Mouse (Mus musculus): Measurements from ENCODE around the gene Satb1. TPM values are rescaled to one million over a fixed set of nuclear protein-coding genes. Genes with fewer than 3 reads are reported as not detected.

The Satb1 gene
- total RNA-seq, 1 experiment from 2014 or later = 21.2 TPM

GRCm38 (mm10) chr17:51777813-51778212 lies 55.3 kb downstream of the Satb1 start:
- DNase-seq = peak; percentile 48

GRCm38 (mm10) chr17:51775070-51775881 lies 57.8 kb downstream of the Satb1 start:
- DNase-seq = no peak

DNA sequence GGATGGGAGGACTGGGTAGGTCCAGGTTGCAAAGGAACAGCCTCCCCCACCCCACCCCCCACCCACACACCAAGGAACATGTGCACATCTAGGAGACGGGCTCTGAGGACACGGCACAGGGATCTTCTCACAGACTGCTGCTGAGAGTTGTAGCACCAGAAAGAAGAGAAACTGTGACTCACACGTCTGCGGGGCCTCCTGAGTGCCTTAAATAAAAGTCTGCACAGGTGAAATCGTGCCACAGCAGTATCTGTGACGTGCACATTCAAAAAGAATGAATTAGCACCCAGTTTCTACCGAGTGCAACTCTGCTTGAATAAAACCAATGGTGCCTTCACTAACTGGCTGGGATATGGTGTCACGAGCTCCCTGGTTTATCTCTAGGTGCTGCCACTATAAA lies 69.5 kb downstream of the Satb1 start:
- DNase-seq = no peak

- DNase-seq = no peak
Observed at GRCm38 (mm10) chr17:51762503-51762902, 70.6 kb downstream of the Satb1 start.

- DNase-seq = no peak
Observed at GRCm38 (mm10) chr17:51760997-51761655, 72.0 kb downstream of the Satb1 start.

DNA sequence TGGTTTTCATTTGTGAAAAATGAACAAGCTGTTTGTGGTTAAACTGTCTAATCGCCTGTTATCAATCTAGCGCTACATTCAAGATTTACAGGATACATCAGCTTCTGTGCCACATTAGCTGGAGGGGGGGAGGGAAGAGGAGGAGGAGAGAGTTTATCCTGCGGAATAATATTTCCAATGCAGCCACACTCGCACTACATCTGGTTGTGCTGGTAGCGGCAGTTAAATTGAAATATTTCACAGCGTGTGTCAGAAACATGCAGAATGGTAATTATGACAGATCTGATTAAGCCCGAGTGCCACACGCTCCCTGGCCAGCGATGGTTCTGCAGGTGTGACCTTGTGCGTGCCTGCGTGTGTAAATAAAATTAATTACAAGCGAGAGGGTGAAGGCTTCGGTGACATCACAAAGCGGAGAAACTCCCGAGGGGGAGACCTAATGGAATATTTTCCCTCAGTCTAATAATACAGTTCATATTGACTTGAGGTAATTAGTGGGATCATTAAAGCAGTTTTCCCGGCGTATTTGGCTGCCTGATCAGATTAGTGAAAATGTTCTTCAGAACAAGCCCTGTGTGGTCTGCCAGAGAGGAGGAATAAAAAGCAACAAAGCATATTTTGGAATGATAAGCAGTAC lies 72.7 kb downstream of the Satb1 start:
- DNase-seq = no peak

- DNase-seq = no peak
Observed at GRCm38 (mm10) chr17:51759509-51759908, 73.6 kb downstream of the Satb1 start.

- no peak for DNase-seq
Observed at GRCm38 (mm10) chr17:51752142-51752541, 80.9 kb downstream of the Satb1 start.

DNA sequence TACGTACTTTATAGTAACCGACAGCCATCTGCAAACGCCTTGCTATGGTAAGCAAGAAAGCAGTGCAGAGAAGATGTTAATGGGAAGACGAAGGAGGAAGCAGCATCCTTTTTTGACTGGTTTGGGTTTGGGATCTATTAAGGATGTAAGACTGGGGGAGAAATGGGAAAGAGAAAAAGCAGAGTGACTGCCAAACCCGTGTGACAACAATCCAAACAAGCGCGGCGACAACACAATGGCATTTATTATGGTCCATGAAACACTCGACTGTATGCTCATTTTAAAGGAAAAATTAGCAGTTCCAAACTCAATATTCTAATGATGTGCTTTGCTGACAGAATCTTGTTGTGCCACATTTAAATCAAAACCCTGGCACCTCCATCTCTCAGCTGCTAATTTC lies 85.9 kb downstream of the Satb1 start:
- DNase-seq = no peak

DNA sequence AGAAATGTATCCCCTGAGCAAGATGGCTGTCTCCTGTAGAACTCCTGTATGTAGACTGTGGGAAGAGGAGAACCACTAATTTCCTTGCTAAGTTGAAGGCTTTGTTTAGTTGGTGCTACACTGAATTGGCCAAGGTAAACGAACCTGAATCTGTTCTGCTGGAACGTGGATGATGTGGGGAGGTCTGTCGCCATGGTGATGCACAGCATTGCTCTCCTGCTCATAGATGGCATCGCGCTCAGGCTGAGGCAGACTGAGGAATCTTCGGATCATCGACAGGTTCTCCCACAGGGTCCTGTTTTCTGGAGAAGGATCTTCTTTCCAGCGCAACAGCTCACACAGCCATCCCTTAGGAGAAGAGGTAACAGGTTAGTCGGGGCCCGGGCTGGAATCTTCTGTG lies 90.6 kb downstream of the Satb1 start:
- DNase-seq = no peak

DNA sequence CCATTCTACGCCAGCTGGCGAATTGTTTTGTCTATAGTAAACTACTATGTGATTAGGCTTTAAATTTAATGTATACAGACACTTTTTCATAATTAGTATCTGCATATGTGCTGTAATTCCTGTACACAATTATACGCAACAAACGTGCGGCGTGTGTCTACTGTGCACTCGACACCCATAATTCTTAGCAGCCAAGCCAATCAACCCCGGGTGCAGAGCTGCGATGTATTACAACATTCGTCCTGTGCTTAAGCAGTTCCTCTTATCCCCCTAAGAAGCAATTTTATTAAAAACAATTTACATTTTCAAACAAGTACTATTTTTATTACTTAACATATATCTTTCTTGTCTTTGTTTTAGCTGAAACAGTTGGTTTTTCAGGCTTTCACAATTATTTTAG lies 92.0 kb downstream of the Satb1 start:
- no peak for DNase-seq

DNA sequence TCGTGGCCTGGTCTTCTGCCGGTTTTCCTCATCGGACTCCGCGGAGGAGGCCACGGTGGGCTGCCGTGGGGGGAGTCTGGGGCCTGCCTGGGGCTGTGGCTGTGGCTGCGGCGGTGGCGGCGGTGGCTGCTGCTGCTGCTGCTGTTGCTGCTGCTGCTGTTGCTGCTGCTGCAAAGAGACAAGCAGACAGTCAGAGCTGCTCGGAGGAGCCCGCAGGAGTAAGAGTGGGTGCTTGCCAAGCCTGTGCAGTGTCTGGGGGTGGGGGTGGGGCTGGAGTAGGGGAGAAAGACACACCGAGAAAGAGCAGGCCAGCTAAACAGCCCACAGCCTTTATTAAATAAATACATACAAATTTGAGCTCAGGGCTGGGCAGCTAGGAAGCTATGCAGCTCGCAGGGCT lies 92.8 kb downstream of the Satb1 start:
- no peak for DNase-seq

- no peak for DNase-seq
Observed at GRCm38 (mm10) chr17:51724486-51724885, 108.6 kb downstream of the Satb1 start.

- no peak for DNase-seq
Observed at GRCm38 (mm10) chr17:51695711-51696110, 137.4 kb downstream of the Satb1 start.

GRCm38 (mm10) chr17:51695271-51695670 lies 137.8 kb downstream of the Satb1 start:
- DNase-seq = no peak

DNA sequence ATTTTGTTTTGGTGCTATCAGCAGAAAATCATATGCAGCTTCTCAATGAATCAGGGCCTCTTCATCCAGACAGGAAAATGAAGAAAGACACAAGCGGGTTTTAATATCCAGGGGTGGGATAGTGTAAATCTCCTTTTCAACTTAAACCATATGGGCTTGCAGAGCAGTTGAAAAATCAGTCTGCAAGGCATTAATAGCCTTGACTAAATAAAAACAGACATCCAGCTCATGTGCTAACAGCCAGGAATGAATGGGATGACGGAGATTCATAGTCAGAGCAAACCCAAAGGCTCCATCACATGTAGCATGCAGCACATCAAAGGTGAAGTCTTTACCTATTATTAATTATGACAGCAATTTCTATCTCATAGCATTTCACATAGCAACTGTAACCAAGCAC lies 142.6 kb downstream of the Satb1 start:
- DNase-seq = no peak

- DNase-seq = no peak
Observed at GRCm38 (mm10) chr17:51687226-51687625, 145.9 kb downstream of the Satb1 start.
